8 mouse cellular contexts compared by ENCODE assay signal in genomic region chr11:96969746-96970145, GRCm38 (mm10). TPM values are rescaled to one million over a fixed set of nuclear protein-coding genes. Genes with fewer than 3 reads are reported as not detected.
DNase-seq lines count a peak whose midpoint lies in the region; ATAC-seq and TF ChIP-seq lines count a peak whose summit lies in the region.

No protein-coding gene starts in this region.

- no peaks in the 10 kb centered on the region for H3K9me3 ChIP-seq in hindbrain, embryonic 12.5 days (replicated peaks)
- H3K9me3 ChIP-seq in hindbrain, embryonic 11.5 days (ENCODE audit: control insufficient read depth, low read length): no peaks in the 10 kb centered on the region
- no peaks in the 10 kb centered on the region for H3K9me3 ChIP-seq in kidney, embryonic 14.5 days (ENCODE audit: control insufficient read depth, low read length)
- H3K9me3 ChIP-seq in lung, postnatal 0 days (ENCODE audit: low read length): no peaks in the 10 kb centered on the region

- TF ChIP-seq EP300 in heart, adult 2 months (IDR thresholded peaks at IDR 0.05; ENCODE audit: insufficient read depth, low read depth, low read length): peak; percentile 63; the same call in 1 of the 2 replicates
- no peak for TF ChIP-seq EP300 in lung, postnatal 0 days (IDR thresholded peaks at IDR 0.05)

- H3K79me2 ChIP-seq in heart, adult 2 months (replicated peaks; ENCODE audit: control insufficient read depth, insufficient read depth, low read length): no peaks in the 10 kb centered on the region

- H3K4me3 ChIP-seq in hindbrain, embryonic 12.5 days: no peak overlapping the region
- no peak overlapping the region for H3K4me3 ChIP-seq in hindbrain, embryonic 11.5 days (ENCODE audit: low read depth, low read length)
- peak overlapping the region; percentile 34 for H3K4me3 ChIP-seq in heart, adult 2 months
- no peak overlapping the region for H3K4me3 ChIP-seq in kidney, embryonic 14.5 days (ENCODE audit: low read length)
- H3K4me3 ChIP-seq in lung, postnatal 0 days (ENCODE audit: low read depth, low read length): no peak overlapping the region

- H3K27ac ChIP-seq in hindbrain, embryonic 12.5 days: peak overlapping the region; percentile 13; the same call in 1 of the 2 replicates
- H3K27ac ChIP-seq in hindbrain, embryonic 11.5 days (ENCODE audit: low read depth, low read length): no peak overlapping the region
- H3K27ac ChIP-seq in heart, adult 2 months: peak overlapping the region; percentile 94
- peak overlapping the region; percentile 30 for H3K27ac ChIP-seq in kidney, embryonic 14.5 days (ENCODE audit: low read depth, low read length)
- H3K27ac ChIP-seq in lung, postnatal 0 days (ENCODE audit: low read length): peak overlapping the region; percentile 83

- DNase-seq in hindbrain, embryonic 11.5 days (ENCODE audit: low spot score): no peak
- peak; percentile 11 for DNase-seq in brain, embryonic 14.5 days (ENCODE audit: low read depth)
- peak; percentile 80 to 88 for DNase-seq in heart, adult 2 months
- peak; percentile 79 for DNase-seq in lung, postnatal 0 days (ENCODE audit: low spot score)
- no peak for DNase-seq in embryo, embryonic 9.5 days (ENCODE audit: extremely low spot score)

- peaks cover 30% of the 10 kb centered on the region for H3K4me1 ChIP-seq in hindbrain, embryonic 12.5 days
- 0 out of 2 replicates have a peak, but pooled peaks cover 2% of the 10 kb centered on the region for H3K4me1 ChIP-seq in hindbrain, embryonic 11.5 days (replicated peaks; ENCODE audit: control insufficient read depth, insufficient read depth, low read length)
- H3K4me1 ChIP-seq in heart, adult 2 months (ENCODE audit: control insufficient read depth, insufficient read depth, low read length): peaks cover 45% of the 10 kb centered on the region
- H3K4me1 ChIP-seq in kidney, embryonic 14.5 days (ENCODE audit: control insufficient read depth, insufficient read depth, low read length): peaks cover 18% of the 10 kb centered on the region; the same call in 1 of the 2 replicates
- H3K4me1 ChIP-seq in lung, postnatal 0 days (ENCODE audit: insufficient read depth, low read depth, low read length): peaks cover 53% of the 10 kb centered on the region

- intact Hi-C loops in heart, adult 2 months (cut with DNase I): loop anchor here (5.0 kb wide), 1 partner anchor 142 kb away; the partner anchor contains the start of gene Nfe2l1

- H3K9ac ChIP-seq in hindbrain, embryonic 12.5 days: no peak overlapping the region
- H3K9ac ChIP-seq in hindbrain, embryonic 11.5 days (ENCODE audit: low read depth, low read length): no peak overlapping the region
- H3K9ac ChIP-seq in heart, adult 2 months (ENCODE audit: low read depth, low read length): peak overlapping the region; percentile 59
- H3K9ac ChIP-seq in kidney, embryonic 14.5 days (ENCODE audit: low read depth, low read length): no peak overlapping the region
- H3K9ac ChIP-seq in lung, postnatal 0 days (replicated peaks; ENCODE audit: low read depth): peak overlapping the region; percentile 12; the same call in 1 of the 2 replicates

- no peak overlapping the region for H3K4me2 ChIP-seq in hindbrain, embryonic 12.5 days (replicated peaks)
- H3K4me2 ChIP-seq in hindbrain, embryonic 11.5 days (replicated peaks; ENCODE audit: low read depth, low read length): no peak overlapping the region
- no peak overlapping the region for H3K4me2 ChIP-seq in kidney, embryonic 14.5 days (replicated peaks; ENCODE audit: low read depth, low read length)
- 0 out of 2 replicates have a peak overlapping the region, but pooled peaks have one; percentile 17 for H3K4me2 ChIP-seq in lung, postnatal 0 days (replicated peaks; ENCODE audit: low read depth, low read length)

- TF ChIP-seq POLR2A in brain, embryonic 14.5 days (IDR thresholded peaks at IDR 0.05; ENCODE audit: borderline replicate concordance, extremely low read depth, insufficient read depth, insufficient read length, poor library complexity, severe bottlenecking): no peak
- peak; percentile 49; the same call in 1 of the 2 replicates for TF ChIP-seq POLR2A in heart, adult 2 months (IDR thresholded peaks at IDR 0.05; ENCODE audit: insufficient read depth, low read depth, low read length)

- no peaks in the 10 kb centered on the region for H3K27me3 ChIP-seq in hindbrain, embryonic 12.5 days
- no peaks in the 10 kb centered on the region for H3K27me3 ChIP-seq in hindbrain, embryonic 11.5 days (ENCODE audit: control insufficient read depth, insufficient read depth, low read length)
- no peaks in the 10 kb centered on the region for H3K27me3 ChIP-seq in heart, adult 2 months (ENCODE audit: control insufficient read depth, insufficient read depth, low read length)
- no peaks in the 10 kb centered on the region for H3K27me3 ChIP-seq in kidney, embryonic 14.5 days (ENCODE audit: control insufficient read depth, insufficient read depth, low read length)
- H3K27me3 ChIP-seq in lung, postnatal 0 days (replicated peaks; ENCODE audit: insufficient read depth, low read length): no peaks in the 10 kb centered on the region

- ATAC-seq in hindbrain, embryonic 12.5 days (ENCODE audit: low FRiP score): no peak
- ATAC-seq in hindbrain, embryonic 11.5 days (ENCODE audit: low FRiP score): no peak
- ATAC-seq in kidney, embryonic 14.5 days (ENCODE audit: low FRiP score, low TSS enrichment): no peak
- peak; percentile 67 for ATAC-seq in lung, postnatal 0 days
- no peak for ATAC-seq in erythroblast, adult 5-6 weeks (replicated peaks; ENCODE audit: low FRiP score, poor library complexity, severe bottlenecking)

- WGBS in hindbrain, embryonic 12.5 days: 75% methylated on average over 1 of the region's 1 CpGs
- WGBS in hindbrain, embryonic 11.5 days: 85% methylated on average over 1 of the region's 1 CpGs
- 10% methylated on average over 1 of the region's 1 CpGs for WGBS in heart, adult 2 months
- 67% methylated on average over 1 of the region's 1 CpGs for WGBS in kidney, embryonic 14.5 days
- WGBS in lung, postnatal 0 days: 38% methylated on average over 1 of the region's 1 CpGs

- no peak for TF ChIP-seq CTCF in brain, embryonic 14.5 days (IDR thresholded peaks at IDR 0.05; ENCODE audit: borderline replicate concordance, extremely low read depth, insufficient read depth, insufficient read length)
- TF ChIP-seq CTCF in heart, adult 2 months (IDR thresholded peaks at IDR 0.05): 0 out of 2 replicates have a peak, but pooled peaks have one; percentile 12
- TF ChIP-seq CTCF in lung, postnatal 0 days (IDR thresholded peaks at IDR 0.05): no peak

- H3K36me3 ChIP-seq in hindbrain, embryonic 12.5 days: no peaks in the 10 kb centered on the region; the same call in 1 of the 2 replicates
- no peaks in the 10 kb centered on the region for H3K36me3 ChIP-seq in hindbrain, embryonic 11.5 days (ENCODE audit: control insufficient read depth, insufficient read depth, low read length)
- H3K36me3 ChIP-seq in heart, adult 2 months (ENCODE audit: control insufficient read depth, insufficient read depth, low read length): peaks cover 6% of the 10 kb centered on the region
- H3K36me3 ChIP-seq in kidney, embryonic 14.5 days (ENCODE audit: control insufficient read depth, insufficient read depth, low read length): no peaks in the 10 kb centered on the region
- no peaks in the 10 kb centered on the region for H3K36me3 ChIP-seq in lung, postnatal 0 days (ENCODE audit: insufficient read depth, low read length)

RNA-seq across cellular contexts. Expression of gene Sp2, which starts 13.0 kb away (rescaled TPM):
- 19.0 and 20.8 TPM in 2 replicates for polyA plus RNA-seq in hindbrain, embryonic 12.5 days (2016; fragmentation: Nextera tagmentation; extraction: Ambion mirVana)
- 17.8 and 22.1 TPM in 2 replicates for polyA plus RNA-seq in hindbrain, embryonic 11.5 days (2014; fragmentation: Nextera tagmentation; extraction: Ambion mirVana)
- polyA plus RNA-seq in brain, embryonic 14.5 days (2012; rRNA removed): 12.3 and 17.8 TPM in 2 replicates
- total RNA-seq in heart, adult 2 months (2021): 10 to 100 TPM; 10.4 to 12.4 TPM
- polyA plus RNA-seq in heart, adult 2 months (2012; rRNA removed): 10.3 and 12.3 TPM in 2 replicates
- 13.3 and 23.9 TPM in 2 replicates for polyA plus RNA-seq in kidney, embryonic 14.5 days (2014; fragmentation: Nextera tagmentation; extraction: Ambion mirVana)
- 9.1 and 10.6 TPM in 2 replicates for polyA plus RNA-seq in lung, postnatal 0 days (2015; fragmentation: Nextera tagmentation; extraction: Ambion mirVana)
- total RNA-seq in erythroblast, adult 5-6 weeks (2015; ENCODE audit: low replicate concordance): 16.1 and 17.1 TPM in 2 replicates
- total RNA-seq in erythroblast, adult 5-6 weeks (2017; ENCODE audit: low replicate concordance): 4.4 and 6.1 TPM in 2 replicates

RNA-seq across cellular contexts. Expression of gene Pnpo, which starts 26.0 kb away (rescaled TPM):
- polyA plus RNA-seq in hindbrain, embryonic 12.5 days (2016; fragmentation: Nextera tagmentation; extraction: Ambion mirVana): 21.5 and 22.5 TPM in 2 replicates
- 26.0 and 29.5 TPM in 2 replicates for polyA plus RNA-seq in hindbrain, embryonic 11.5 days (2014; fragmentation: Nextera tagmentation; extraction: Ambion mirVana)
- polyA plus RNA-seq in brain, embryonic 14.5 days (2012; rRNA removed): 11.8 and 14.4 TPM in 2 replicates
- 10 to 100 TPM; 12.9 to 13.0 TPM for total RNA-seq in heart, adult 2 months (2021)
- 21.3 and 22.0 TPM in 2 replicates for polyA plus RNA-seq in heart, adult 2 months (2012; rRNA removed)
- 17.3 and 28.0 TPM in 2 replicates for polyA plus RNA-seq in kidney, embryonic 14.5 days (2014; fragmentation: Nextera tagmentation; extraction: Ambion mirVana)
- polyA plus RNA-seq in lung, postnatal 0 days (2015; fragmentation: Nextera tagmentation; extraction: Ambion mirVana): 28.7 and 30.0 TPM in 2 replicates
- total RNA-seq in erythroblast, adult 5-6 weeks (2015; ENCODE audit: low replicate concordance): 231 and 288 TPM in 2 replicates
- 381 and 405 TPM in 2 replicates for total RNA-seq in erythroblast, adult 5-6 weeks (2017; ENCODE audit: low replicate concordance)

RNA-seq across cellular contexts. Expression of gene Prr15l, which starts 41.8 kb away (rescaled TPM):
- polyA plus RNA-seq in hindbrain, embryonic 12.5 days (2016; fragmentation: Nextera tagmentation; extraction: Ambion mirVana): 0.53 and 1.5 TPM in 2 replicates
- polyA plus RNA-seq in hindbrain, embryonic 11.5 days (2014; fragmentation: Nextera tagmentation; extraction: Ambion mirVana): 0.82 and 1.1 TPM in 2 replicates
- 0.09 and 0.16 TPM in 2 replicates for polyA plus RNA-seq in brain, embryonic 14.5 days (2012; rRNA removed)
- 1 to 10 TPM in 1 of 2 experiments, under 1 TPM in 1; 0.93 to 2.1 TPM for total RNA-seq in heart, adult 2 months (2021)
- 0.70 and 2.5 TPM in 2 replicates for polyA plus RNA-seq in heart, adult 2 months (2012; rRNA removed)
- polyA plus RNA-seq in kidney, embryonic 14.5 days (2014; fragmentation: Nextera tagmentation; extraction: Ambion mirVana): 33.7 and 36.3 TPM in 2 replicates
- 126 and 127 TPM in 2 replicates for polyA plus RNA-seq in lung, postnatal 0 days (2015; fragmentation: Nextera tagmentation; extraction: Ambion mirVana)
- total RNA-seq in erythroblast, adult 5-6 weeks (2015; ENCODE audit: low replicate concordance): not detected in 2 replicates
- 0.94 and 1.3 TPM in 2 replicates for total RNA-seq in erythroblast, adult 5-6 weeks (2017; ENCODE audit: low replicate concordance)

RNA-seq across cellular contexts. Expression of gene Sp6, which starts 43.4 kb away (rescaled TPM):
- 0.26 and 0.46 TPM in 2 replicates for polyA plus RNA-seq in hindbrain, embryonic 12.5 days (2016; fragmentation: Nextera tagmentation; extraction: Ambion mirVana)
- 0.07 TPM in 1 of 2 replicates, not detected in the other for polyA plus RNA-seq in hindbrain, embryonic 11.5 days (2014; fragmentation: Nextera tagmentation; extraction: Ambion mirVana)
- polyA plus RNA-seq in brain, embryonic 14.5 days (2012; rRNA removed): 0.64 and 1.0 TPM in 2 replicates
- total RNA-seq in heart, adult 2 months (2021): under 1 TPM; 0.11 to 0.21 TPM
- 0.21 and 0.23 TPM in 2 replicates for polyA plus RNA-seq in heart, adult 2 months (2012; rRNA removed)
- 0.57 and 0.60 TPM in 2 replicates for polyA plus RNA-seq in kidney, embryonic 14.5 days (2014; fragmentation: Nextera tagmentation; extraction: Ambion mirVana)
- polyA plus RNA-seq in lung, postnatal 0 days (2015; fragmentation: Nextera tagmentation; extraction: Ambion mirVana): 0.56 and 0.81 TPM in 2 replicates
- total RNA-seq in erythroblast, adult 5-6 weeks (2015; ENCODE audit: low replicate concordance): not detected in 2 replicates
- total RNA-seq in erythroblast, adult 5-6 weeks (2017; ENCODE audit: low replicate concordance): not detected in 2 replicates

RNA-seq across cellular contexts. Expression of gene Cdk5rap3, which starts 53.5 kb away (rescaled TPM):
- polyA plus RNA-seq in hindbrain, embryonic 12.5 days (2016; fragmentation: Nextera tagmentation; extraction: Ambion mirVana): 98.8 and 98.9 TPM in 2 replicates
- polyA plus RNA-seq in hindbrain, embryonic 11.5 days (2014; fragmentation: Nextera tagmentation; extraction: Ambion mirVana): 95.5 and 98.2 TPM in 2 replicates
- polyA plus RNA-seq in brain, embryonic 14.5 days (2012; rRNA removed): 71.6 and 83.7 TPM in 2 replicates
- total RNA-seq in heart, adult 2 months (2021): 10 to 100 TPM; 17.4 to 25.2 TPM
- 13.8 and 17.5 TPM in 2 replicates for polyA plus RNA-seq in heart, adult 2 months (2012; rRNA removed)
- 66.9 and 69.1 TPM in 2 replicates for polyA plus RNA-seq in kidney, embryonic 14.5 days (2014; fragmentation: Nextera tagmentation; extraction: Ambion mirVana)
- 46.4 and 48.0 TPM in 2 replicates for polyA plus RNA-seq in lung, postnatal 0 days (2015; fragmentation: Nextera tagmentation; extraction: Ambion mirVana)
- total RNA-seq in erythroblast, adult 5-6 weeks (2015; ENCODE audit: low replicate concordance): 6.1 and 8.6 TPM in 2 replicates
- 6.8 and 17.3 TPM in 2 replicates for total RNA-seq in erythroblast, adult 5-6 weeks (2017; ENCODE audit: low replicate concordance)

Comparison
In these comparisons a context has a peak if more than half of its experiments do, and no peak if none do; other contexts are left out.
1. H3K9ac ChIP-seq: peak in heart, adult 2 months (single experiment) and lung, postnatal 0 days (single experiment); none in hindbrain, embryonic 12.5 days (single experiment), hindbrain, embryonic 11.5 days (single experiment) and kidney, embryonic 14.5 days (single experiment).
2. DNase-seq: peak in brain, embryonic 14.5 days (single experiment), heart, adult 2 months (2 of 2) and lung, postnatal 0 days (single experiment); none in hindbrain, embryonic 11.5 days (single experiment) and embryo, embryonic 9.5 days (single experiment).